In genomic region chr2:6522411-6522810, GRCm38 (mm10) we compare ENCODE assay signal across 23 mouse cellular contexts.
"Had no signal": no experiment of that assay in that cellular context is flagged by ENCODE, and none has a peak within 500 bp of the region (broad histone marks: within the 10 kb centered on the region; RNA-seq: fewer than 3 reads in every experiment).

No protein-coding gene starts in this region.

- DNase-seq: gastrocnemius, adult 2 months; gastrocnemius, postnatal 10 days; gastrocnemius, postnatal 25 days; heart, postnatal 10 days; heart, postnatal 4 days; kidney, adult 18-20 months; kidney, adult 8-10 months; kidney, postnatal 10 days; kidney, postnatal 25 days; kidney, postnatal 4 days had no signal

- H3K4me1 ChIP-seq: hindbrain, embryonic 10.5 days; hindbrain, embryonic 12.5 days; intestine, embryonic 15.5 days; limb, embryonic 15.5 days; liver, embryonic 12.5 days had no signal

- H3K4me3 ChIP-seq: gastrocnemius, adult 2 months; hindbrain, embryonic 10.5 days; hindbrain, embryonic 12.5 days; intestine, embryonic 15.5 days; layer of hippocampus, adult 2 months; left cerebral cortex, adult 2 months; limb, embryonic 13.5 days; limb, embryonic 15.5 days; liver, embryonic 12.5 days had no signal

- H3K9me3 ChIP-seq: hindbrain, embryonic 10.5 days; hindbrain, embryonic 12.5 days; intestine, embryonic 15.5 days; limb, embryonic 13.5 days; limb, embryonic 15.5 days; liver, embryonic 12.5 days had no signal

- ATAC-seq: hindbrain, embryonic 16.5 days; inflammation-experienced regulatory T-cells, adult 6 months; intestine, embryonic 15.5 days; intestine, postnatal 0 days; liver, embryonic 12.5 days had no signal

- H3K27me3 ChIP-seq: hindbrain, embryonic 12.5 days; intestine, embryonic 15.5 days; limb, embryonic 13.5 days; limb, embryonic 15.5 days; liver, embryonic 12.5 days had no signal

- H3K27ac ChIP-seq: gastrocnemius, adult 2 months; hindbrain, embryonic 10.5 days; hindbrain, embryonic 12.5 days; hindbrain, embryonic 14.5 days; intestine, embryonic 15.5 days; limb, embryonic 13.5 days; limb, embryonic 15.5 days; liver, embryonic 12.5 days; liver, embryonic 14.5 days had no signal

- H3K36me3 ChIP-seq: hindbrain, embryonic 10.5 days; hindbrain, embryonic 12.5 days; intestine, embryonic 15.5 days; limb, embryonic 13.5 days; limb, embryonic 15.5 days; liver, embryonic 12.5 days had no signal

- H3K9ac ChIP-seq: hindbrain, embryonic 12.5 days; hindbrain, embryonic 14.5 days; intestine, embryonic 15.5 days; limb, embryonic 13.5 days; limb, embryonic 15.5 days; liver, embryonic 12.5 days; liver, embryonic 14.5 days had no signal

- H3K4me2 ChIP-seq: hindbrain, embryonic 12.5 days; hindbrain, embryonic 14.5 days; intestine, embryonic 15.5 days; limb, embryonic 13.5 days; limb, embryonic 15.5 days; liver, embryonic 12.5 days had no signal
